Mouse (Mus musculus): Measurements from ENCODE around the gene Catip.

Catip gene

GRCm38 (mm10) chr1:74400531-74400930, 38.6 kb downstream of the Catip start:
- DNase-seq (ENCODE audit: low spot score in 2 of 2) = no peak

- no peak for DNase-seq (ENCODE audit: low spot score in 2 of 2)
Observed at GRCm38 (mm10) chr1:74401015-74401702, 39.3 kb downstream of the Catip start.

GRCm38 (mm10) chr1:74404206-74404605, 42.3 kb downstream of the Catip start:
- no peak for DNase-seq (ENCODE audit: low spot score in 2 of 2)

- no peak for DNase-seq (ENCODE audit: low spot score in 2 of 2)
Observed at GRCm38 (mm10) chr1:74408589-74409504, 46.9 kb downstream of the Catip start, which contains the start of gene Vil1. Gene Vil1 (plus strand): TSS chr1:74409376.

- DNase-seq (ENCODE audit: low spot score in 2 of 2) = no peak
Observed at GRCm38 (mm10) chr1:74411753-74412325, 49.9 kb downstream of the Catip start.

- no peak for DNase-seq (ENCODE audit: low spot score in 2 of 2)
Observed at GRCm38 (mm10) chr1:74412711-74413110, 50.8 kb downstream of the Catip start.

- no peak for DNase-seq (ENCODE audit: low spot score in 2 of 2)
Observed at GRCm38 (mm10) chr1:74415143-74415542, 53.2 kb downstream of the Catip start.
